Mouse (Mus musculus) lung, adult 2 months (tissue): Measurements from ENCODE around the gene Atg16l1.

Experiments used
- CTCF ChIP-seq: fragments of 200-500 bp; IDR thresholded peaks from 2 replicates; pipeline ENCODE4 v1.5.1; 2011; ENCODE audit warnings: mild to moderate bottlenecking, low read length, control low read depth; ENCODE audit not compliant: insufficient read depth
- POLR2A ChIP-seq: fragments of 200-500 bp; IDR thresholded peaks from 2 replicates; pipeline ENCODE4 v1.6.1; 2011; ENCODE audit warnings: low read depth, mild to moderate bottlenecking, control low read depth, low read length, borderline replicate concordance; ENCODE audit errors: extremely low read depth

GRCm38 (mm10) chr1:87811391-87811790 lies 55.7 kb downstream of the Atg16l1 start:
- no peak for TF ChIP-seq POLR2A
- TF ChIP-seq CTCF, result no peak
